Mouse (Mus musculus) heart, adult 2 months (tissue): ENCODE measurements around the gene Fam81b. TPM values are rescaled to one million over a fixed set of nuclear protein-coding genes. Genes with fewer than 3 reads are reported as not detected.
"Not testable (repeated sequence)": the region's sequence is repeated elsewhere in the genome, so short reads cannot be mapped to it uniquely, and the experiment has no call there.

Experiments
- DNase-seq, 2 experiments: peaks; one replicate each; pipeline ENCODE4 v3.0.0; 2021
- H3K27ac ChIP-seq: fragments of 200-600 bp; 2 replicates; pipeline ENCODE4 v1.8.1; 2022
- H3K27me3 ChIP-seq: fragments of 200-500 bp; 2 replicates; pipeline ENCODE4 v1.6.1; 2012; ENCODE audit warnings: mild to moderate bottlenecking, low read length, inconsistent platforms, mixed read lengths; ENCODE audit not compliant: control insufficient read depth, insufficient read depth
- H3K36me3 ChIP-seq: fragments of 200-500 bp; 2 replicates; pipeline ENCODE4 v1.6.1; 2012; ENCODE audit warnings: low read length, inconsistent platforms; ENCODE audit not compliant: control insufficient read depth, insufficient read depth
- H3K4me1 ChIP-seq: fragments of 200-500 bp; 2 replicates; pipeline ENCODE4 v1.6.1; 2011; ENCODE audit warnings: low read length; ENCODE audit not compliant: control insufficient read depth, insufficient read depth
- H3K4me3 ChIP-seq: fragments of 200-600 bp; 2 replicates; pipeline ENCODE4 v1.8.1; 2022
- H3K79me2 ChIP-seq: fragments of 200-500 bp; replicated peaks from 2 replicates; pipeline ENCODE4 v1.6.1; 2012; ENCODE audit warnings: mild to moderate bottlenecking, inconsistent platforms, low read length, moderate library complexity, mixed read lengths; ENCODE audit not compliant: control insufficient read depth, insufficient read depth
- H3K9ac ChIP-seq: fragments of 200-500 bp; 2 replicates; pipeline ENCODE4 v1.6.1; 2012; ENCODE audit warnings: low read depth, mild to moderate bottlenecking, control low read depth, inconsistent platforms, low read length, mixed read lengths
- CTCF ChIP-seq: fragments of 200-600 bp; IDR thresholded peaks from 2 replicates; pipeline ENCODE4 v1.8.1; 2022; ENCODE audit warnings: antibody characterized with exemption, mild to moderate bottlenecking, moderate library complexity
- EP300 ChIP-seq: fragments of 200-500 bp; IDR thresholded peaks from 2 replicates; pipeline ENCODE4 v1.6.1; 2011; ENCODE audit warnings: low read depth, low read length, control low read depth; ENCODE audit not compliant: insufficient read depth
- POLR2A ChIP-seq: fragments of 200-500 bp; IDR thresholded peaks from 2 replicates; pipeline ENCODE4 v1.6.1; 2011; ENCODE audit warnings: mild to moderate bottlenecking, low read depth, low read length, control low read depth; ENCODE audit not compliant: insufficient read depth
- WGBS: fragments of 180-500 bp; shearing (Covaris S2); methylation state at CpG from one replicate; pipeline ENCODE4 v1.1.7; 2018; 5-methylcytosine and 5-hydroxymethylcytosine counted together
- intact Hi-C: fragments of 180-260 bp; cut with DNase I; formaldehyde crosslinking; loops from one replicate; pipeline ENCODE4 v1.15.1; 2025
- long read RNA-seq: library from polyadenylated mRNA; stranded (forward); transcript quantifications from one replicate; pipeline ENCODE4 v2.0.0, GENCODE M21; 2021
- polyA plus RNA-seq: library from polyadenylated mRNA; depleted of rRNA; stranded (reverse); fragments of >200 nt; gene quantifications from 2 replicates; pipeline ENCODE4 v1.2.3, GENCODE M21; 2012; rRNA removed
- total RNA-seq, 2 experiments: library from RNA; stranded (reverse); gene quantifications; 2 replicates each; pipeline ENCODE4 v1.2.3; 2021

Gene Fam81b
- total RNA-seq: not detected
- 0.18 TPM in 1 of 2 replicates, not detected in the other for polyA plus RNA-seq
- long read RNA-seq: 0 reads

GRCm38 (mm10) chr13:76304637-76305122, at the start of gene Fam81b:
Fam81b (minus strand) TSS chr13:76305072.
- Histone ChIP-seq H3K27me3 (no peaks in the 10 kb centered on the region), H3K9ac (no peak within 1 kb of the TSS), H3K79me2 (no peaks in the 10 kb centered on the region), H3K4me1 (no peaks in the 10 kb centered on the region), H3K4me3 (no peak within 1 kb of the TSS), H3K27ac (no peak within 1 kb of the TSS), H3K36me3 (no peaks in the 10 kb centered on the region)
- TF ChIP-seq EP300: no peak
- TF ChIP-seq CTCF: peak; percentile 56
- TF ChIP-seq POLR2A: no peak
- DNase-seq: no peak
- 28% methylated on average over 7 of the region's 7 CpGs for WGBS
- intact Hi-C loops: no loop called here

GRCm38 (mm10) chr13:76345941-76346340, 41.1 kb upstream of the Fam81b start:
- H3K79me2 ChIP-seq, H3K27me3 ChIP-seq, H3K4me1 ChIP-seq, DNase-seq, H3K36me3 ChIP-seq, H3K27ac ChIP-seq, H3K4me3 ChIP-seq, intact Hi-C loops, H3K9ac ChIP-seq: not testable (repeated sequence)
- WGBS: 52% methylated on average over 21 of the region's 21 CpGs

DNA sequence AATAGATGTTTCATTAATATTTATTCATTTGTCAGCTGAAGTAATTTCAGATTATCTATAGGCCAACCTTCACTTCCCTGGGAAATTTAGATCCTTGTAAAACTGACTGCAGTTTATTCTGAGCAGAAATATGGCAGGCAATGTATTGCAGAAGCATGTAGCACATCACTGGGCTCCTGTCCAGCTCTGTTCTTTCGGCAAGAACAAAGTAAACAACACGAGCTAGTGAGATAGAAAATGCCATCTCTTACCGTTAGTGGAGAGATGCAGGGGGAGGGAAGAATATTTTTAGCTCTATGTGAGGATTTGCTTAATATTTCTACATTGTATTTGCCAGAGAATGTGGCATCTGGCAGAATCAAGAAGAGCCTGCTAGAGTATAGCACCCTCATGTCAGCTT, 13.8 kb upstream of the Fam81b start:
- H3K27ac ChIP-seq: no peak overlapping the region
- DNase-seq: no peak
- H3K27me3 ChIP-seq: no peaks in the 10 kb centered on the region
- 18% methylated on average over 3 of the region's 3 CpGs for WGBS
- TF ChIP-seq CTCF (no peak), POLR2A (no peak), EP300 (no peak)
- no peaks in the 10 kb centered on the region for H3K36me3 ChIP-seq
- intact Hi-C loops: no loop called here
- H3K4me3 ChIP-seq: no peak overlapping the region
- H3K4me1 ChIP-seq: no peaks in the 10 kb centered on the region
- no peak overlapping the region for H3K9ac ChIP-seq
- H3K79me2 ChIP-seq: no peaks in the 10 kb centered on the region

- Histone ChIP-seq H3K4me3 (no peak overlapping the region), H3K27ac (no peak overlapping the region), H3K9ac (no peak overlapping the region), H3K4me1 (no peaks in the 10 kb centered on the region), H3K27me3 (no peaks in the 10 kb centered on the region), H3K36me3 (no peaks in the 10 kb centered on the region), H3K79me2 (no peaks in the 10 kb centered on the region)
- intact Hi-C loops: no loop called here
- no peak for DNase-seq
- WGBS: 86% methylated on average over 7 of the region's 7 CpGs
- TF ChIP-seq POLR2A (no peak), EP300 (no peak), CTCF (no peak)
Observed at GRCm38 (mm10) chr13:76311580-76311979, 6.7 kb upstream of the Fam81b start.

GRCm38 (mm10) chr13:76308811-76309210, 3.9 kb upstream of the Fam81b start:
- H3K79me2 ChIP-seq: no peaks in the 10 kb centered on the region
- WGBS: 44% methylated on average over 1 of the region's 1 CpGs
- H3K4me3 ChIP-seq: no peak overlapping the region
- H3K4me1 ChIP-seq: no peaks in the 10 kb centered on the region
- TF ChIP-seq EP300 (no peak), CTCF (no peak), POLR2A (no peak)
- H3K27ac ChIP-seq: no peak overlapping the region
- H3K36me3 ChIP-seq: no peaks in the 10 kb centered on the region
- H3K27me3 ChIP-seq: no peaks in the 10 kb centered on the region
- intact Hi-C loops: no loop called here
- DNase-seq: no peak
- H3K9ac ChIP-seq: no peak overlapping the region

DNA sequence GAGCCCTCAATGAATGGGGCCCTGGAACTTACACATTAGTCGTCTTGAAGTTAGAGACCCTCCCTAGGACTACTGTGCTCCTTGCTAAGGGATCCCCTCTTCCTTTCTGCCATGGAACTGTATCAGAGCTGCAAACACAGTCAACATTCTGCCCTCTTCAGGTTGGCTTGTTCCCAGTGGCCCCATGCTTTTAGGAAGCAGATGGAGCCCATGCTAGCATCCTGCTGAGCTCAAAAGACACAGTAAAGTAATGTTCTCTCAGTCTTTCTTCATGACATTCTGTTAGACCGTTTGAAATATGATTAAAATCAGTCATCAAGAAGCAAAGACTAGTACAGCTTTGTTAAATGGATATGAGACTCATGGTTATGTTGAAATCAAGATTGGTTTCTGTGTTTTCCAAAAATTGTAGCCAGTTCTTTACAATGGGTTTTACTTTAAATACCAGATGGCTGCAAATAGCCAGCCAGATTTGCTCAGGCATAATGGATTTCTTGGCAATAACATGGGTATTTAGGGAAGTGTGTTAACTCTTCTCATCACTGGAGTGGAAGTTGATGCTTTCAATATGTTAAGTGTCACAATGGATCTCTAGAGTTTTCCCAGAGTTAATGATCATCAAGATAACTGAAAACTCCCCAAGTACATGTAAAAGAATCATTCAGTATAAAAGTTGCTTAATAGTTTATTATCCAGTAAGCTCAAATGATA, 938 bp upstream of the Fam81b start:
- Histone ChIP-seq H3K79me2 (no peaks in the 10 kb centered on the region), H3K9ac (no peak overlapping the region), H3K27me3 (no peaks in the 10 kb centered on the region), H3K27ac (no peak overlapping the region), H3K4me3 (no peak overlapping the region), H3K36me3 (no peaks in the 10 kb centered on the region), H3K4me1 (no peaks in the 10 kb centered on the region)
- intact Hi-C loops: no loop called here
- TF ChIP-seq EP300 (no peak), CTCF (no peak), POLR2A (no peak)
- DNase-seq: no peak
- 37% methylated on average over 2 of the region's 2 CpGs for WGBS
